Mouse (Mus musculus): ENCODE measurements at regions not wholly inside any gene's neighbourhood (a gene's known extent, or its start where the extent isn't known, plus 50 kb on each side); places are given as distances from the start of the nearest gene placed in this dataset.
"Not testable (repeated sequence)": the region's sequence is repeated elsewhere in the genome, so short reads cannot be mapped to it uniquely, and the experiment has no call there.

DNA sequence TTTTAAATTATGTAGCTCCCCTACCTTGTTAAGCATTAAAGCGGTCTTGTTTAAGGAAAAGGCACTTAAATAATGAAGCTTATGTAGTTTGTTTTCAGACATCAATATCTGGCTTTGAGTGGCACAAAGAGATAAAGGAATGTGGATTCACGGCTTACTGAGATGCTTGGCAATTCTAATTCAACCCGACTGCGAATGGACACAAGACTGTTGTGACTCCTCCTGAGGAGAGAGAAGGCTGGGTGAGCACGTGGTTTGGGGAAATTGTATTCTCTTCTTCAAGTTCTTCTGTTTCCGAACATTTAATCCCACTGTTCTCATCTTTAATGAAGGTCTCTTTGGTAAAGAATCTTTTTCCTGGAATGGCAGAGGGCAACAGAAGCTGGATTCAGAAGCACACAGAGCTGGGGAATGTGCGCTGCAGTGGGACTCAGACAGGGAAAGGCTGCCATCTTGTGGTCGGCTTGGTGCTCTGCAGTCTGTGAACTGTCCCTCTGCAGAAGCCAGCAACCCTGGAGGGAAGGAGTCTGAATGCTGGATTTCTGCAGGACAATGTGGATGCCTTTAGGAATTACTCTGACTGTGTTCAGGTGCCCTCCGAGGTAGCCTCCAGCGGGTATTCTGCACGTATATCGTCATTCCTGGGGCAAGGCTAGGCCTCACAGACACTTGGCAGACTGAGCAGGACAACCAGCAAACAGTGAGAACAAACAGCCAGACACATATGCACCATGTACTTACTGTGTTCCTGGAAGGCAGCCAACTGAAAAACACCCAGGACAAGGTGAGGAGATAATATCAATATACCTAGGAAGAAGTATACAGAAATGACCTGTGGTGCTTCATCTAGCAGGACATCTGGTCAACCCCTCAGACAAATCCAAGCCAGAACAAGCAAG is 54.0 kb upstream of the Pax1 start:
- peak; percentile 35 to 40 for DNase-seq

DNA sequence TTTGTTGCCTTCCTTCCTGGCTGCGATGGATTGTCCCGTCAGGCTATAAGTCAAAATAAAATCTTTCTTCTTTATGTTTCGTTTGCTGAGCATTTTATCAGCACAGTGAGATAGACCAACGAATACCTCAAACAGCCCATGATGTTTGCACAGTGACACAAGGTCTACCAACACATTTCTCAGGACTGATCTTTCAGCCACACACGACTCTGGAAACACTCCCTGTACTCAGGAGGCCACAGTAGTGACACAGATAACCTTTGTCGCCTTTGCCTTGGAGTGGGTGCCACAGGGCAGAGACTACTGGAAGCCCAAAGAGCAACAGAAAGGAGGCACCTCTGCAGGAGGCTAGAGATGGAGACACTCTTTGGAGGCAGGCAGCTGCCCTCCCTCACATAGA is 55.0 kb upstream of the Pax1 start:
- DNase-seq, result no peak

DNA sequence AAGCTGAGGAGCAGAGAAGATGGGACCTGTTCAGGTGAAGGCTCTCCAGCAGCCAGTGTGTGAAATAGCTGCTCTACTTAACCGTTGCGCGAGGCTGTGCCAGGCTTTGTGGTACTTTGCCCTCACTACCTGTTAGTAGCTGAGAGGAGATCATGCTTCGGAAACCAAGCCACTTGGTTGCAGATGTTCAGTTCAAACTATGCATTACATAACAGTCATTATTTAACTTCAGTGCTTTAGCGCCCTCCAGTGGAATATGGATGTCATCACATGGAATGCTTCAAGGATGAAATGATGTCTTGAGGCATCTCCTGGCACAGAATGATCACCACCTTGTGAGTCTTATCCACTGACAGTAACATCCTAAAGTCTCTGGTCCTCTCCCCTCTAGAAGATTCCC is 56.5 kb upstream of the Pax1 start:
- DNase-seq, result peak in 1 of 2 experiments; percentile 22

DNA sequence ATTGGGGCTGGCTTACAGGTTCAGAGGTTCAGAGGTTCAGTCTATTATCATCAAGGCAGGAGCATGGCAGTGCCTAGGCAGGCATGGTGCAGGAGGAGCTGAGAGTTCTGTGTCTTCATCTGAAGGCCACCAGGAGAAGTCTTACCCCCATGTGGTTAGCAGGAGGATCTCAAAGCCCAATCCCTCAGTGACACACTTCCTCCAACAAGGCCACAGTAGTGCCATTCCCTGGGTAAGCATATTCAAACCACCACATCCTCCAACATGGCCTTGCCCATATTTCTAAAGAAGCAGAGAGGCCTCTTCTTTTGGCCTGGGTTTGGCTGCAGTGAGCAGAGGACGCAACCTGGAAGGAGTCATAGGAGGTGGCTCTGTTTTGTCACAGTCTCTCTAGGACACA is 61.2 kb upstream of the Pax1 start:
- DNase-seq, result no peak

DNA sequence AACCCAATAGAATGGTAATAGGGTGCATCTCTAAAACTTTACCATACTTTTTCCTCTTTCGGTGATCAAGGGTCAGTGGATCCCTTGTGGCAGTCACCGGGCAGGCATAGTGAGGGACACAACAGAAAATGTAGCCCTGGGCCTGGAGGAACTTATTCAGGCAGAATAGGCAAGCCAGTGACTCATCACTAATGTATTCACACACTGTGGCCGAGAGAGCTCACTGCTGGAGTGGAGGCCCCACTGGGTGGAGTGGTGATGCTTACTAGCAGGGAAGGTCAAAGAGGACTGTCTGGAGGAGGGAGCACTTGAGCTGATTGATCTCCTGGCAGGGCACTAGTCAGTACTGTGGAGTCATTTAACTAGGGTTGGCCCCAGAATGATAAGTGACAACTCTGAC is 62.4 kb upstream of the Pax1 start:
- no peak for DNase-seq

DNA sequence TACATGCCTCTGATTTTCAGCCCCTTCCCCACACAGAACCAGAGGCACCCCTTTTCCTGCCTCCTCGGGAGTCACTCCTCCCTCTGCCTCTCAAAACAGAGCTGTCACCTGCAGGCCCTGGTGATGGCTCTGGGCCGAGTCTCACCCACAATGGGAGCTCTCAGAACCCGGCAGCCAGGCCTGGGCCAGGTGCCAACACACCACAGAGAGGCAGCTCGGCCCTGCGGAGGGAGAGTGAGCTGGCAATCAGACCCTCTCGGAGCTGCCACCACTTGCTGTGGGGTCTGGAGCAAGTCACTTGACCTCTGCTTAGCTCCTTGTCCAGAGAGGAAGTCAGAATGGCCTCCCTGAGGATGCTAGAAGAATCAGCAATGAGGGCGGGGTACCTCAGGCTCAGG is 63.2 kb upstream of the Pax1 start:
- DNase-seq, result peak; percentile 48 to 54

DNA sequence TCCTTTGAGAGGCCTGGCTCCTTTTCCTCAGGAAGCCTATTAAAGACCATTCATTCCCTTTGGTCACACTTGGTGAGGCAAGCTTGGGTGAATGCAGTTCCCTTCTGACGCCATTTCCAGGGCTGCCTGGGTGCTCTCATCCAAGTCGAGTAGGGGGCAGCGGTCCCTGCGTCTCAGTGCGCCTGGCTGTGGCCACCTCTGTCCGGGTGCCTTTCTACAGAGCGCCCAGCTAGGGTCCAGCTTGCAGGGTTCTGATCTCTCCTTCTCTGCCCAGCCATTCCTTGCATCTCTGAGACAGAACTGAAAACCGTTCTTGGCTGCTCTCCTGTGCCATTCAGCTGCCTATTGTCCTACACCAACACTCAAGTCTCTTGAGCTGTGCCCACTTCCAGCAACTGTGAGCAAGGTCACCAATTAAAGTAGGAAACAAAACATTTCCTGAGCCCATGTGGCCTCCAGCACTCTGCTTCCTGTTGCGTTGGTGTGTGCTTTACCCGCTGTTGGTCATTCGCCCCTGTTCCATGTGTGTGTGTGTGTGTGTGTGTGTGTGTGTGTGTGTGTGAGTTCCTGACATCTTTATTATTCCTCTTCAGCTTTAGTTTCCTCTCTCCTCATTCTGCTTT is 63.7 kb upstream of the Pax1 start:
- peak; percentile 7 to 14 for DNase-seq

DNA sequence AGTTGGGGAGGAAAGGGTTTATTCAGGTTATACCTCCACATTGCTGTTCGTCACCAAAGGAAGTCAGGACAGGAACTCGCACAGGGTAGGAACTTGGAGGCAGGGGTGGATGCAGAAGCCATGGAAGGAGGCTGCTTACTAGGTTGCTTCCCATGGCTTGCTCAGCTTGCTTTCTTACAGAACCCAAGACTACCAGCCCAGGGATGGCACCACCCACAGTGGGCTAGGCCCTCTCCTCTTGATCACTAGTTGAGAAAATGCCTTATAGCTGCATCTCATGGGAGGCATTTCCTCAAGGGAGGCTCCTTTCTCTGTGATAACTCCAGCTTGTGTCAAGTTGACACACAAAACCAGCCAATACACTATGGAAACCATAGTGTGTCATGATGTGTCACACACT is 66.8 kb upstream of the Pax1 start:
- DNase-seq, result not testable (repeated sequence)

DNA sequence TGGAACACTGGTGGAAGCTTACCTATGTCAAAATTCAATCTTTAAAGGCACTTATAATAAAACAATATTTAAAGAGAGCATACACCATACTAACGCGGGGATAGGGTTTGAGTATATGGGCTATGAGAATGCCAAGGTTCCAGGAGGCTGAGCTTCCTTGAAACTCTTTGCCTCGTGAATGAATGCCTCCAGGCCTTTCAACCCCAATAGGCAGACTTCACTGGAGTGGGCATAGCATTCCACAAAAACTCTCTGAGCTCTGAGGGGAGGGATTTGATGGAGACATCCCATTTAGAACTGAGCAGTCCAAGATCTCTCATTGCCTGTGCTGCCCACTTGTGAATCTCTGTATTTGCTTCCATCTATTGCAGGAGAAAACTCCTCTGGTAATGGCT is 68.4 kb upstream of the Pax1 start:
- no peak for DNase-seq

DNA sequence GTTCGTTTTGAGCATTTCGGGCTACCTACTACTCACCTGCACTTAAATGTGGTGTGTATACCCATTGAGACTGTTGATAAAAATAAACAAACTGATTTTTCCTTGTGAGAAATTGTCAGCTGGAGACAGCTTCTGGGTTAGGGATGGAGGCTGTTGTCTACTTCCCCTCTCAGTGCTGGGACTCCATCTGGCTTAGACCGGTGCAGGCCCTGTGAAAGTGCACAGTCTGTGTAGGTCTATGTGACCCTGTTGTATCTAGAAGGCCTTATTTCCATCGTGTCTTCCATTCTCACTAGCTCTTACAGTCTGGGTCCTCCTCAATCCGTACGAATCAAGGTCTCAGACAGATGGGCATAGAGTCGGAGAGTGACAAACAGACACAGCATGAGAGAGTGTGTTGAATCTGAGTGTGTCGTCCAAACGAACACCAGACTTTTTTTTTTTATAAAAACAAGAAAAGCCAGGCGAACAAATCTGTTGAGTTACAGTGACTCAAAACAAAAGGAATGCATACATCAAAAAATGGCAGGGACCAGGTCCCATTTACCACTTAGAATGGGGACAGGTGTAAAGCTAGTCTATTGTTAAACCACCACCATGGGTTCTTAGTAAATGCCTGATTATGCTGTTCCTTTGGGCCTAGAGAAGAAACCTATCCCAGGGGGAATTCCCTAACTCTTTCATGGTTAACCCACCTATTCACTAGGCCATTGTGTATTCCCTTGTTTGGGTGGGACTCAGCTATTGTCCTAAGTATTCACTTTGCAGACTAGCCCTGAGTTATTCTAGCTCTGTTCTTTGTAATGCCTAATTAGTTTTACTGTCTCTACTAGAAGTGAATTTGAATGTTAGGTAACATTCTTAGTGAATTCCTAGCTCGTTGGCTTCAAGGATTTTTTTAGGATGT is 69.1 kb upstream of the Pax1 start:
- no peak for DNase-seq

DNA sequence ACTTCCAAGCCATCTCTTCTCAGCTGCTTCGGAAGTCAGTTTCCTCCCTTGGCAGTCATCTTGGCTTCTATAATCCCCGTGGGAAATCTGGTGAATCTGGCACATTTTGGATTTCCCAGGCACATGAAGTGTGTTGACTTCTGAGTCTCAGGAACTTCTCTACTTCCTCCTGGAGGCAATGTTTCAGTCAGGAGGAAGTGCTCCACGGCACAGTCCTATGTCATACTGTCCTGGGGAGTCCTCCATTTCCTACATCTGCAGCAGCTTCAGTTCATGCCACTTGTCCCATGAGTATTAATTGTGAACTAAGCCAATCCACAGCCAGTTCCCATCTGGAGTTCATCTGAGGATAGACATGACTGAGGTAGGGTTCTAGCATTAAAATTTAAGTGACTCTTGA is 78.3 kb upstream of the Pax1 start:
- DNase-seq, result no peak

DNA sequence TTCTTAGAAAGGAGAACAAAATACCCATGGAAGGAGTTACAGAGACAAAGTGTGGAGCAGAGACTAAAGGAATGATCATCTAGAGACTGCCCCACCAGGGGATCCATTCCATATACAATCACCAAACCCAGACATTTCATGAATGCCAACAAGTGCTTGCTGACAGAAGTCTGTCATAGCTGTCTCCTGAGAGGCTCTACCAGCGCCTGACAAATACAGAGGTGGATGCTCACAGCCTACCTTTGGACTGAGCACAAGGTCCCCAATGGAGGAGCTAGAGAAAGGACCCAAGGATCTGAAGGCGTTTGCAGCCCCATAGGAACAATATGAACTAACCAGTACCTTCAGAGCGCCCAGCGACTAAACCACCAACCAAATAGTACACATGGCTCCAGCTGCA is 83.6 kb upstream of the Nkx2-2 start:
- no peak for DNase-seq

DNA sequence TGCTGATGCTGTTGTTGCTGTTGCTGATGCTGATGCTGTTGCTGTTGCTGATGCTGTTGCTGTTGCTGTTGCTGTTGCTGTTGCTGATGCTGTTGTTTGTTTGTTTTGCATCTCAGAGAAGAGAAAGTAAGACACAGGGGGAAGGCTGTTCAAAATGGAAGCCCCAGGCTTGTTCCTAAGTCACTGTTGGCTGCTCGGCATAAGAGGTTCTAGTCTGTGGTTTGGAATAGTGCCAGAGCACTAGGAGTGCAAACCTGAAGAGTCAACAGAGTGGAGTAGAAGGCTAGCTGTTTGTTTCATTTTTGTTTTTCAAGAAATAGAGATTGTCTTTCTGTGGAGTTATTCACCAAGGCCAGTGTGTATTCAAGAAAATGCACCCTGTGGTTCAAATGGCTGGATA is 75.1 kb upstream of the Nkx2-2 start:
- DNase-seq, result peak; percentile 22 to 49

DNA sequence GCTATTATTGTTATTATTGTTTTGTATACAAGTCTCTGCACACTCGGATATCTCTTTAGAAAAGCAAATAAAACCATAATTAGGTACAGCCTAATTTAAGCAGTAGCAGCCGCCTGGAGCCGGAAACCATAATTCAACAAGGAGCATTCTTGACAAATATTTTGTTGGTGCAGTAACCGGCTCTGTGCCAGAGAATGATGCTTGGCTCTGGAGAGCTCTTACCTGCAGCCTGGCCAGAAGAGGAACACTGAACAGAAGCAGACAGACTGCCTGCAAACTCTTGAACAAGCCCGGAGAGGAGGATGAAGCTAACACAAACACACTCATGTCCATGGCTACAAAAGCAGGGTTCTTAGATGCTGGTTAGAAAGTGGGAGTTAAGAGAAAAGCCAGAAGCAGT is 73.9 kb upstream of the Nkx2-2 start:
- peak; percentile 58 to 62 for DNase-seq

DNA sequence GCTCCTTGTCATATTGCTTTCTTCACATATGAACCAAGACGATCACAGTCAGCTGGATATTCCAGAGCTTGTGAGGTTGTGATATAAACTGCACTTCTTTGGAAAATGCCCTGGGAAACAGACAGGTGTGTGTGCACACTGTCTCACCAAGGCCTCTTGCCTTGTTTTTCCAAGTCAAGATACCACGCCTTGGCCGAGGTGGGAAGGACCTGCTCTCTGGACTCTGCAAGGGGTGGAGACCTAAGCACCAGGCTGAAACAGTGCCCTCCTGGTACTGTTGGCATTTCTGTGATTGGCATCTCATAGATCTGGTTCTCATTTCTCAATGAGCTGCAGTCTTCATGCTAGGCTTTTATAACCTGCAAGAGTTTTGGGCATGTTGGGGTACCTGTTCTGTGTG is 73.2 kb upstream of the Nkx2-2 start:
- DNase-seq, result no peak

DNA sequence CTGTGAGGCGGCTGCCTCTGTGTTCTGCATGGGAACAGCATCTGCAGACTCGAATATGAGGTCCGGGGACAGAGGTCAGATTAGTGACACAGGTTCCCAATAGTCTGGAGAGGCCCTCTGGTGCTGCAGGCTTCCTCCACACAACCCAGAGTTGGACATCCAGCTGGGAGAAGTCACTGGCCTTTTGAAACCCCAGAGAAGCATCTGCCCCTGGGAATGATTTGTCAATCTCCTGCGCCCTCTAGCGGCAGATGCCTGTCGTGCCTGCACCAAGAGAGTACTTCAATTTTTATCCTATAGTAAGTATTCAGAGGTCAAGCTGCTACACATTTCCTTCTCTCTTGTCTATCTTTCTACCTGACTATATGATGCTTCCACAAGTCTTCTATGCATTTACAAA is 62.7 kb upstream of the Nkx2-2 start:
- DNase-seq, result peak; percentile 24 to 33

DNA sequence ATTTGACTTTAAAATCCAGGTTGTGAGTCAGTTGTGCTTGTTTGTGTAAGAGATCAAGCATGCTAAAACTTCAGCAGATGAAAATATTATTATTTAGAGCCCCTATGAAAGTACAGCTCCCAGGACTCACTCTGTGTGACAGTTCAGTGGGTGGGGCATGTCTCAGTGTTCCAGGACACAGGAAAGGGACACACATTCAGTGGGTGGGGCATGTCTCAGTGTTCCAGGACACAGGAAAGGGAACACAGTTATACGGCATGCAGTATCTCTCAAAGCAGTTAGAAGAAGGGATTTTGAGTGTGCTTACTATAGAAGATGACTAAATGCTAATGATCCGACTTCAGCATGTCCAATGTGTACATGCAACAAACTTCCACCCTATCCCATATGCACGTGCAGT is 60.9 kb upstream of the Nkx2-2 start:
- peak in 1 of 2 experiments; percentile 10 for DNase-seq

DNA sequence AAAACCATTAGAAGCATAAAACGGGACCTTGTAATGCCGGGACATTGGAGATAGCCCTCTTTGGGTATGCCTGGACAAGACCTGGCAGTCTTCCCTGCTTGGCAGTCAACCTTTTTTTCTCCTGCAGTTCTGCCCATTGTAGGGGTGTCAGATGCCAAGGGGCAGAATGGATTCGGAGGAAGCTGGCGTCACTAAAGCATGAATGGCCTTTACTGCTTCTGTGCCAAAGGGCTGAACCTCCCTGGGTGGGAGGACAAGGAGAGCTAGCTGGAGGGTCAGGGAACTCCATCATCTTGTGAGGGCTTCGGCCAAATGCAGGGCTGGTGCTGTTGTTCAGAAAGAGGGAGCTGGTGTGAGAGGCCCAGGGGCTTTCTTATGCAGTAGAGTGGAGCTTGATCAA is 60.1 kb upstream of the Nkx2-2 start:
- DNase-seq, result no peak

DNA sequence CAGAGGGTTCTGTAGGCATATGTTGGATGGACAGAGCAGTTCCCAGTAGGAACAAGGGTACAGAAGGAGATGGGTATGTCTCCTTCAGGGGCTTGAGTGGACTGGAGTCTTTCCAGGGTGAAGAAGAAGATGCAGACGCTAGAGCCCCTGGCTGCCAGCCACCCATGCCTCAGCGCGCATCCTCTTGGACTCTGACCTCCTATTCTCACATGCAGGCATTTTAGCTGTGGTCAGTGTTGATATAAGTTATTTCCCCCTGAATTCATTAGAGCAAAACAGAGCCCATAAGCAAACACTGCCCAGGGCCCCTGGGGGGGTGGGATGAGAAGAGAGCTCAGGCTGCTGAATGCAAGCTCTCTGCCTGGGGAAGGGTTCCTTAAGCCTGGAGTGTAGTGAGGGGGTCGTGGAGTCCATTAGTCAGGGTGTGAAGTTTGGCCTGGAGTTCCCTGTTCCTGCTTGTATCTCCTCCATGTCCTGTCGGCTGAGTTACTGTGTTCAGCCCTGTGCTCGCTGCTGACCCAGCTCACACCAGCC is 54.0 kb upstream of the Nkx2-2 start:
- DNase-seq, result no peak

DNA sequence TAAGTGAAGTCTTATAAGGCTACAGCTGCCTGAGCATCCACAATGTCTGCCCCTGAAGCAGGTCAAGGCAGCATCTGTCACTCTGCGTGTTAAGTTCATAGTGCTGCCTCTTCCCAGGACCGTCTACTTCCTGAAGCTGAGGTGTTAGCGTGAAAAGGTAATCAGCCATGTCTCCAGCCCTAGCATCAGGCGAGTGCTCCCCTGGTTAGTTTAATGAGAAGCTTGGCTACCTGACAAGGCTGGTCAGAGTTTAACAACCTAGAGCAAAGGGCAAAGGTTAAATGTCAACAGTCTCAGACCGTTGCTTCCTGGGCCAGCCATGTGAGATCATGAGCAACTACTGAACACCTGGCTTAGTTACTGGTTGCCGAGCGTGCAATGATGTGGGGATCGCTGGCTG is 53.2 kb upstream of the Nkx2-2 start:
- DNase-seq, result no peak

DNA sequence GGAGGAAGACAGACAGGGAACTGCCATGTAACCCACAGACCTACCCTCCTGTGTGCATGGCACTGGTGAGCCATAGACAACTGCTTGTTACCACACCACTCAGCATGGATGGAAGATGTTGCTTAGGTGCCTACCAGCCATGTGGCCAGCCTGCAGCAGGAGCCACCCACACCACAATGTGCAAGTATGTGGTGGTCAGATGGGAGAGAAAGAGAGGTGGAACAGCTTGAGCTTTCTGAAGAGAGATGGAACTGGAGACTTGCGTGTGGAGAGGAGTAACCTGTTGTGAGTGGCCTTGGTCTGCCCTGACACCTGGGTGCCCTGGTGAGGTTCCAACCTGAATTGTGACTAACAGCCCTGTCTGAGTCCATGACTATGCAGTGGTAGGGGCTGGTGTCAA is 50.4 kb upstream of the Nkx2-2 start:
- DNase-seq, result no peak

Data from lung, adult 18-20 months (tissue).